ENCODE assay signal across 15 mouse cellular contexts in genomic region chr4:139265783-139266499, GRCm38 (mm10). TPM values are rescaled to one million over a fixed set of nuclear protein-coding genes. Genes with fewer than 3 reads are reported as not detected.
DNase-seq lines count a peak whose midpoint lies in the region; ATAC-seq and TF ChIP-seq lines count a peak whose summit lies in the region.
"Had no signal": no experiment of that assay in that cellular context is flagged by ENCODE, and none has a peak within 500 bp of the region (broad histone marks: within the 10 kb centered on the region; RNA-seq: fewer than 3 reads in every experiment).

No protein-coding gene starts in this region.

- H3K9ac ChIP-seq in heart, embryonic 12.5 days, result no peak overlapping the region
- no peak overlapping the region for H3K9ac ChIP-seq in midbrain, postnatal 0 days (replicated peaks; ENCODE audit: low read length, poor library complexity, severe bottlenecking)
- no peak overlapping the region for H3K9ac ChIP-seq in midbrain, embryonic 14.5 days (replicated peaks; ENCODE audit: low read length)
- H3K9ac ChIP-seq in embryonic facial prominence, embryonic 11.5 days (replicated peaks; ENCODE audit: low read length), result 0 out of 2 replicates have a peak overlapping the region, but pooled peaks have one; percentile 25
- H3K9ac ChIP-seq in intestine, postnatal 0 days (ENCODE audit: low read depth, low read length), result no peak overlapping the region
- H3K9ac ChIP-seq in intestine, embryonic 15.5 days, result no peak overlapping the region
- H3K9ac ChIP-seq: forebrain, embryonic 13.5 days; lung, embryonic 14.5 days had no signal

- no peaks in the 10 kb centered on the region for H3K9me3 ChIP-seq in heart, embryonic 10.5 days
- no peaks in the 10 kb centered on the region for H3K9me3 ChIP-seq in heart, embryonic 12.5 days (replicated peaks)
- H3K9me3 ChIP-seq in midbrain, postnatal 0 days (ENCODE audit: low read length), result no peaks in the 10 kb centered on the region
- H3K9me3 ChIP-seq in midbrain, embryonic 14.5 days (ENCODE audit: control insufficient read depth, low read length), result no peaks in the 10 kb centered on the region
- no peaks in the 10 kb centered on the region for H3K9me3 ChIP-seq in embryonic facial prominence, embryonic 11.5 days (replicated peaks; ENCODE audit: control insufficient read depth, low read length)
- H3K9me3 ChIP-seq in intestine, postnatal 0 days (ENCODE audit: control insufficient read depth), result no peaks in the 10 kb centered on the region
- H3K9me3 ChIP-seq in intestine, embryonic 15.5 days, result no peaks in the 10 kb centered on the region
- H3K9me3 ChIP-seq: forebrain, embryonic 13.5 days had no signal

- no peak for ATAC-seq in heart, embryonic 12.5 days (ENCODE audit: insufficient number of reproducible peaks, low FRiP score)
- ATAC-seq in midbrain, postnatal 0 days (ENCODE audit: low FRiP score), result peak; percentile 69
- no peak for ATAC-seq in midbrain, embryonic 14.5 days (ENCODE audit: low FRiP score, low TSS enrichment)
- peak; percentile 12; the same call in 1 of the 2 replicates for ATAC-seq in embryonic facial prominence, embryonic 11.5 days (replicated peaks; ENCODE audit: insufficient number of reproducible peaks, low FRiP score, low TSS enrichment, low read depth)
- no peak for ATAC-seq in intestine, postnatal 0 days
- no peak for ATAC-seq in intestine, embryonic 15.5 days
- ATAC-seq: forebrain, embryonic 13.5 days had no signal

- H3K4me1 ChIP-seq in heart, embryonic 10.5 days, result peaks cover 25% of the 10 kb centered on the region
- H3K4me1 ChIP-seq in heart, embryonic 12.5 days (replicated peaks), result peaks cover 10% of the 10 kb centered on the region; the same call in 1 of the 2 replicates
- no peaks in the 10 kb centered on the region for H3K4me1 ChIP-seq in midbrain, postnatal 0 days (ENCODE audit: insufficient read depth, low read length)
- no peaks in the 10 kb centered on the region for H3K4me1 ChIP-seq in midbrain, embryonic 14.5 days (ENCODE audit: control insufficient read depth, insufficient read depth, low read length)
- H3K4me1 ChIP-seq in embryonic facial prominence, embryonic 11.5 days (ENCODE audit: control insufficient read depth, insufficient read depth, low read length), result peaks cover 4% of the 10 kb centered on the region
- no peaks in the 10 kb centered on the region for H3K4me1 ChIP-seq in intestine, postnatal 0 days (replicated peaks; ENCODE audit: control insufficient read depth, insufficient read depth, low read length)
- no peaks in the 10 kb centered on the region for H3K4me1 ChIP-seq in intestine, embryonic 15.5 days (replicated peaks)
- H3K4me1 ChIP-seq: forebrain, embryonic 13.5 days had no signal

- H3K4me3 ChIP-seq in heart, embryonic 10.5 days, result no peak overlapping the region
- no peak overlapping the region for H3K4me3 ChIP-seq in heart, embryonic 12.5 days
- H3K4me3 ChIP-seq in midbrain, postnatal 0 days (ENCODE audit: low read depth, low read length), result no peak overlapping the region
- H3K4me3 ChIP-seq in midbrain, embryonic 14.5 days (replicated peaks; ENCODE audit: low read depth, low read length), result no peak overlapping the region
- H3K4me3 ChIP-seq in embryonic facial prominence, embryonic 11.5 days (ENCODE audit: low read depth, low read length), result no peak overlapping the region
- H3K4me3 ChIP-seq in intestine, postnatal 0 days (ENCODE audit: low read depth, low read length), result no peak overlapping the region
- H3K4me3 ChIP-seq in intestine, embryonic 15.5 days (replicated peaks), result no peak overlapping the region
- H3K4me3 ChIP-seq: forebrain, embryonic 13.5 days had no signal

- no peak for TF ChIP-seq CTCF in midbrain, postnatal 0 days (IDR thresholded peaks at IDR 0.05)
- no peak for TF ChIP-seq CTCF in intestine, postnatal 0 days (IDR thresholded peaks at IDR 0.05; ENCODE audit: low read depth)

- no peak for DNase-seq in heart, embryonic 10.5 days (ENCODE audit: low spot score)
- peak; percentile 47 for DNase-seq in midbrain, postnatal 0 days (ENCODE audit: low spot score)
- no peak for DNase-seq in midbrain, embryonic 14.5 days
- no peak for DNase-seq in embryonic facial prominence, embryonic 11.5 days (ENCODE audit: low spot score)
- no peak for DNase-seq in thymus, adult 18-20 months
- DNase-seq: B cell, adult 2 months; gastrocnemius, postnatal 36 days; heart, postnatal 4 days; kidney, adult 9 months; liver; lung, embryonic 14.5 days had no signal

- no peak overlapping the region for H3K4me2 ChIP-seq in heart, embryonic 12.5 days
- H3K4me2 ChIP-seq in midbrain, postnatal 0 days (ENCODE audit: low read depth, low read length, poor library complexity, severe bottlenecking), result no peak overlapping the region
- H3K4me2 ChIP-seq in midbrain, embryonic 14.5 days (ENCODE audit: low read length), result no peak overlapping the region
- H3K4me2 ChIP-seq in embryonic facial prominence, embryonic 11.5 days (ENCODE audit: low read depth, low read length), result no peak overlapping the region
- H3K4me2 ChIP-seq in intestine, postnatal 0 days (replicated peaks; ENCODE audit: low read depth), result no peak overlapping the region
- no peak overlapping the region for H3K4me2 ChIP-seq in intestine, embryonic 15.5 days (replicated peaks)
- H3K4me2 ChIP-seq: forebrain, embryonic 13.5 days; lung, embryonic 14.5 days had no signal

- H3K27ac ChIP-seq in heart, embryonic 10.5 days, result peak overlapping the region; percentile 31; the same call in 1 of the 2 replicates
- no peak overlapping the region for H3K27ac ChIP-seq in heart, embryonic 12.5 days (ENCODE audit: poor library complexity, severe bottlenecking)
- no peak overlapping the region for H3K27ac ChIP-seq in midbrain, postnatal 0 days (ENCODE audit: low read depth, low read length)
- H3K27ac ChIP-seq in midbrain, embryonic 14.5 days (replicated peaks; ENCODE audit: low read depth, low read length), result no peak overlapping the region
- H3K27ac ChIP-seq in embryonic facial prominence, embryonic 11.5 days (replicated peaks; ENCODE audit: low read depth, low read length), result peak overlapping the region; percentile 83
- no peak overlapping the region for H3K27ac ChIP-seq in intestine, postnatal 0 days (ENCODE audit: low read depth, low read length)
- H3K27ac ChIP-seq in intestine, embryonic 15.5 days, result no peak overlapping the region
- H3K27ac ChIP-seq: forebrain, embryonic 13.5 days had no signal

- 89% methylated on average over 13 of the region's 13 CpGs for WGBS in heart, embryonic 10.5 days
- 83% methylated on average over 13 of the region's 13 CpGs for WGBS in heart, embryonic 12.5 days
- WGBS in midbrain, postnatal 0 days, result 79% methylated on average over 13 of the region's 13 CpGs
- 84% methylated on average over 13 of the region's 13 CpGs for WGBS in midbrain, embryonic 14.5 days
- 76% methylated on average over 13 of the region's 13 CpGs for WGBS in embryonic facial prominence, embryonic 11.5 days
- WGBS in intestine, postnatal 0 days, result 87% methylated on average over 13 of the region's 13 CpGs
- WGBS in intestine, embryonic 15.5 days, result 92% methylated on average over 13 of the region's 13 CpGs

- no peaks in the 10 kb centered on the region for H3K27me3 ChIP-seq in heart, embryonic 10.5 days (ENCODE audit: insufficient read depth, poor library complexity, severe bottlenecking)
- no peaks in the 10 kb centered on the region for H3K27me3 ChIP-seq in heart, embryonic 12.5 days (replicated peaks)
- no peaks in the 10 kb centered on the region for H3K27me3 ChIP-seq in midbrain, postnatal 0 days (ENCODE audit: insufficient read depth, low read length)
- H3K27me3 ChIP-seq in midbrain, embryonic 14.5 days (ENCODE audit: control insufficient read depth, insufficient read depth, low read length), result no peaks in the 10 kb centered on the region
- no peaks in the 10 kb centered on the region for H3K27me3 ChIP-seq in embryonic facial prominence, embryonic 11.5 days (ENCODE audit: control insufficient read depth, insufficient read depth, low read length)
- no peaks in the 10 kb centered on the region for H3K27me3 ChIP-seq in intestine, postnatal 0 days (replicated peaks; ENCODE audit: control insufficient read depth, insufficient read depth, low read length)
- H3K27me3 ChIP-seq in intestine, embryonic 15.5 days (replicated peaks), result no peaks in the 10 kb centered on the region
- H3K27me3 ChIP-seq: forebrain, embryonic 13.5 days had no signal

- peaks cover 80% of the 10 kb centered on the region for H3K36me3 ChIP-seq in heart, embryonic 10.5 days
- H3K36me3 ChIP-seq in heart, embryonic 12.5 days, result peaks cover 73% of the 10 kb centered on the region
- peaks cover 48% of the 10 kb centered on the region for H3K36me3 ChIP-seq in midbrain, postnatal 0 days (ENCODE audit: insufficient read depth, low read length)
- H3K36me3 ChIP-seq in midbrain, embryonic 14.5 days (ENCODE audit: control insufficient read depth, insufficient read depth, low read length), result peaks cover 67% of the 10 kb centered on the region
- H3K36me3 ChIP-seq in embryonic facial prominence, embryonic 11.5 days (replicated peaks; ENCODE audit: control insufficient read depth, insufficient read depth, low read depth, low read length), result peaks cover 8% of the 10 kb centered on the region; the same call in 1 of the 2 replicates
- H3K36me3 ChIP-seq in intestine, postnatal 0 days (ENCODE audit: control insufficient read depth, insufficient read depth), result peaks cover 75% of the 10 kb centered on the region
- H3K36me3 ChIP-seq in intestine, embryonic 15.5 days, result peaks cover 22% of the 10 kb centered on the region

RNA-seq across cellular contexts. Expression of gene Pqlc2, which starts 44.6 kb away (rescaled TPM):
- polyA plus RNA-seq in heart, embryonic 10.5 days (2016; fragmentation: Nextera tagmentation; extraction: Ambion mirVana), result 12.7 and 13.9 TPM in 2 replicates
- polyA plus RNA-seq in heart, embryonic 12.5 days (2016; fragmentation: Nextera tagmentation; extraction: Ambion mirVana), result 10.6 and 11.3 TPM in 2 replicates
- total RNA-seq in midbrain, postnatal 0 days (2014; rRNA removed), result 19.3 and 26.5 TPM in 2 replicates
- polyA plus RNA-seq in midbrain, postnatal 0 days (2015; fragmentation: Nextera tagmentation; extraction: Ambion mirVana), result 10.9 and 15.2 TPM in 2 replicates
- polyA plus RNA-seq in midbrain, embryonic 14.5 days (2014; fragmentation: Nextera tagmentation; extraction: Ambion mirVana), result 10.6 and 11.5 TPM in 2 replicates
- 13.5 and 14.2 TPM in 2 replicates for polyA plus RNA-seq in embryonic facial prominence, embryonic 11.5 days (2014; fragmentation: Nextera tagmentation; extraction: Ambion mirVana)
- 92.6 and 95.9 TPM in 2 replicates for polyA plus RNA-seq in intestine, postnatal 0 days (2015; fragmentation: Nextera tagmentation; extraction: Ambion mirVana)
- 19.3 and 23.3 TPM in 2 replicates for polyA plus RNA-seq in intestine, embryonic 15.5 days (2015; fragmentation: Nextera tagmentation; extraction: Ambion mirVana)

RNA-seq across cellular contexts. Expression of gene Akr7a5, which starts 44.6 kb away (rescaled TPM):
- polyA plus RNA-seq in heart, embryonic 10.5 days (2016; fragmentation: Nextera tagmentation; extraction: Ambion mirVana), result 60.1 and 72.5 TPM in 2 replicates
- 51.5 and 54.1 TPM in 2 replicates for polyA plus RNA-seq in heart, embryonic 12.5 days (2016; fragmentation: Nextera tagmentation; extraction: Ambion mirVana)
- 45.0 and 65.4 TPM in 2 replicates for total RNA-seq in midbrain, postnatal 0 days (2014; rRNA removed)
- 64.4 and 65.6 TPM in 2 replicates for polyA plus RNA-seq in midbrain, postnatal 0 days (2015; fragmentation: Nextera tagmentation; extraction: Ambion mirVana)
- polyA plus RNA-seq in midbrain, embryonic 14.5 days (2014; fragmentation: Nextera tagmentation; extraction: Ambion mirVana), result 55.7 and 64.2 TPM in 2 replicates
- polyA plus RNA-seq in embryonic facial prominence, embryonic 11.5 days (2014; fragmentation: Nextera tagmentation; extraction: Ambion mirVana), result 137 and 146 TPM in 2 replicates
- polyA plus RNA-seq in intestine, postnatal 0 days (2015; fragmentation: Nextera tagmentation; extraction: Ambion mirVana), result 226 and 259 TPM in 2 replicates
- polyA plus RNA-seq in intestine, embryonic 15.5 days (2015; fragmentation: Nextera tagmentation; extraction: Ambion mirVana), result 170 and 186 TPM in 2 replicates

Comparison
In these comparisons a context has a peak if more than half of its experiments do, and no peak if none do; other contexts are left out.
1. H3K27ac ChIP-seq: peak in heart, embryonic 10.5 days (single experiment) and embryonic facial prominence, embryonic 11.5 days (single experiment); none in heart, embryonic 12.5 days (single experiment), midbrain, postnatal 0 days (single experiment), midbrain, embryonic 14.5 days (single experiment), intestine, postnatal 0 days (single experiment) and intestine, embryonic 15.5 days (single experiment).
2. ATAC-seq: peak in midbrain, postnatal 0 days (single experiment) and embryonic facial prominence, embryonic 11.5 days (single experiment); none in heart, embryonic 12.5 days (single experiment), midbrain, embryonic 14.5 days (single experiment), intestine, postnatal 0 days (single experiment) and intestine, embryonic 15.5 days (single experiment).